Mouse (Mus musculus): Measurements from ENCODE around the gene Shisa2.
A peak's percentile ranks its signal among the peaks of the same experiment; 100 is the strongest.
"Not testable (repeated sequence)": the region's sequence is repeated elsewhere in the genome, so short reads cannot be mapped to it uniquely, and the experiment has no call there.

Shisa2 gene

DNA sequence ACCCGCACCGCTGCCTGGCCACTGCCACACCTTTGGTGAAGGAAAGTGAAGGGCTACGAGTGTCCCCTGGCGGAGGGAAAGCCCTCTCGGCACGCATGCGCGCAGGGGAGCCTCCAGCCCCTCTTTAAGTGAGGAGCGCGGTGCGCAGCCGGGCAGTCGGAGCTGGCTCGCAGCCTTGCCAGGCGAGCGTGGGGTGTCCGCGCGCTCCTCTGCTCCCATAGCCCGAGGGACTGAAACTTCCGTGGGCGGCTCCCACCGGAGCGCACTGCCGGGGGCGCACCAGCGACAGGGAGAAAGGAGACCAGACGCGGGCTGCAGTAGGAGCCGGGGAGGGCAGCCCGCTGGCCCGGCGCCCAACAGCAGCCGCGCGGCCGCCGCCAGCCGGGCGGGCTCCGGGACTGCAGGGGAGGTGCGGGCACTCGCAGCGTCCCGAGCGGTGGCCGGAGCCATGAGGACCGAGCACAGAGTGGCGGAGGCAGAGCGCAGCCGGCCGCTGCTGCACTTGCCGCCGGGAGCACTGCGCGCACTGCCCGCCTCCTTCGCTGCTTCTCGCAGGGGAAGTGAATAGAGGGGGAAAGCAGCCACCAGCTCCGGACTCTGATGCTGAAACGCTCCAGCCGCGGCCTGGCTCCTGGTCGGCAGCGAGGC, at the start of gene Shisa2:
Gene Shisa2, plus strand, starts transcription at position 151 of the 648 bp plus-strand sequence.
- peak; percentile 39 to 50 for DNase-seq (ENCODE audit: low spot score in 2 of 2)

DNA sequence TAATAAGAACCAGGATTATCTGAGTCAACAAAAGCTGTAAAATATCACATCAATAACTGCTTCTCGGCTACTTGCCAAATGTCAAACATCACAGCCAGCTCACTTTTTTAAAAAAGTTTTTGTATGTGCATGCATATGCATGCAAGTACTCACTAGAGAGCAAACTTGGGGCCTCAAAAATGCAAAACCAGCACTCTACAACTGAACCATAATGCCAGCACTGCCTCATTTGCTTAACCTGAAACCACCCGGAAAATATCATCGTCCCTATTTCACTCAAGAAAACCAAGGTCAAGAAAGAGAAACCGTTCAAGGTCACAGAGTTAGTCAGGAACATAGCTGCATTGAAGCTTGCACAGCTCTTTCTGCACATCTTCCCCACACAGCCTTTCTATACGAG, 48.7 kb upstream of the Shisa2 start:
- no peak for DNase-seq (ENCODE audit: low spot score in 2 of 2)

DNA sequence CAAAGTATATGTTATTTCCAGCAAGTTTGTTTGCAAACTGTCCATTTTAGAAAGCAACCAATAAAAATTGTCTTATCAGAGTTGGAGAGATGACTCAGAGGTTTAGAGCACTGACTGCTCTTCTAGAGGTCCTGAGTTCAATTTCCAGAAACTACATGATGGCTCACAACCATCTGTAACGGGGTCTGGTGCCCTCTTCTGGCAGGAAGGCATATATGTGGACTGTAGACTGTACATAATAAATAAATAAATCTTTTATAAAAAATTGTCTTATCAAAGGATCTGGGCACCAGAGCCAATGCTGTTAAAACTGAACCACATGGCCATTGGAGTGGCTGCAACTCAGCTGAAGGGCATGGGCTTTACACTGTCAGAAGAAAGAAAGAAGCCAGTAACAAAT, 34.5 kb upstream of the Shisa2 start:
- no peak for DNase-seq (ENCODE audit: low spot score in 2 of 2)

DNA sequence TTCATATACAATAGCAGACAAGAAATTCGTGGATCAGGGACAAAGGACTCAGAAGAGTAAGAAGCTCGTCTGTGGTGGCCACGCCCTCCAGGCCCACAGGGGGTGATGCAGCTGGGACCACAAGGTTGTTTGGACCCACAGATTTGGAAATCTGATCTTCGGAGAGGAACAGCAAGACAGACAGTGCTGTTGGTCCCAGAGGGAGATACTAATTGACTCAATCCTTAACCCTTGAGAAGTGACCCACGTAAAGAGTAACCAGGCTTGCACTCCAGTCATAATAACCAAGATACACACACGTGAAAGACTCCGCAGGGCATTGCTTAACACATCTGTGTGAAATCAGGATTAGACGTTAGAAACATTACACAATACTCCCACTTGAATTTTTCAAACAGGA, 33.2 kb upstream of the Shisa2 start:
- no peak for DNase-seq (ENCODE audit: low spot score in 2 of 2)

DNA sequence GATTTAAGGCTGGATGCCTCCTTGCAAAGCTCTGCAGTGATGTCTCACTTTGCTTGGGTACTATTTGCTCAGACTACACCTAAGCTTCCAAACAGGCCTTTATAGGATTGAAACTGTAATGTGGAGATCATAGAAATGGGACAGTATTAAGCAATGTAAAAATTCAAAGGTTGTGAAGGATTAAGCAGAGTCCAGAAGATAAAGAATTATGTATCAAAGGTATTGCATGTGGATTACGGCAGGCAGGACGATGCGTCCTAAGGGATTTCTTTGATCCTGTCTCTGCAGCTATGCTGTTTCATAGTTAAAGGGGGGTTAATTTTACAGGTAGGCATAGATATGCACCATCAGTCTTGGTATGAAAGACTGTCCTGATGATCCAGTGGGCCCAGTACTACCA, 32.5 kb upstream of the Shisa2 start:
- no peak for DNase-seq (ENCODE audit: low spot score in 2 of 2)

DNA sequence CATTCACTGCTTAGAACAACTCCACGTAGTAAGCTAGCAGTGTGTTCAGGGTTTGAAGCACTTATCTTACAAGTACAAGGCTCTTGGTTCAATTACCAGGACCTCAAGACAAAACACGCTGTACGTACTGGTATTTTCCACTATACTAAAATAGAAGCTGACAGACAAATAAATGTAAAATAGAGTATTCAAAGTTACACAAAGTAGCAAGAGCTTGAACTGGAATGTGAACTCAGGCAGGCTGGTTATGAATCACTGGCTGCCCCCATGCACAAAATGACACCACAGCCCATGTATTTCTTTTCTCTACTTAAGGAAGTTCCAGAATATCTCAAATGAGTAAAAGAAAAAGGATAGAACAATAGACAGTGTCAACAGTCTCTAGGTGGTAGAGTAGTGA, 30.1 kb upstream of the Shisa2 start:
- DNase-seq (ENCODE audit: low spot score in 2 of 2), result no peak

DNA sequence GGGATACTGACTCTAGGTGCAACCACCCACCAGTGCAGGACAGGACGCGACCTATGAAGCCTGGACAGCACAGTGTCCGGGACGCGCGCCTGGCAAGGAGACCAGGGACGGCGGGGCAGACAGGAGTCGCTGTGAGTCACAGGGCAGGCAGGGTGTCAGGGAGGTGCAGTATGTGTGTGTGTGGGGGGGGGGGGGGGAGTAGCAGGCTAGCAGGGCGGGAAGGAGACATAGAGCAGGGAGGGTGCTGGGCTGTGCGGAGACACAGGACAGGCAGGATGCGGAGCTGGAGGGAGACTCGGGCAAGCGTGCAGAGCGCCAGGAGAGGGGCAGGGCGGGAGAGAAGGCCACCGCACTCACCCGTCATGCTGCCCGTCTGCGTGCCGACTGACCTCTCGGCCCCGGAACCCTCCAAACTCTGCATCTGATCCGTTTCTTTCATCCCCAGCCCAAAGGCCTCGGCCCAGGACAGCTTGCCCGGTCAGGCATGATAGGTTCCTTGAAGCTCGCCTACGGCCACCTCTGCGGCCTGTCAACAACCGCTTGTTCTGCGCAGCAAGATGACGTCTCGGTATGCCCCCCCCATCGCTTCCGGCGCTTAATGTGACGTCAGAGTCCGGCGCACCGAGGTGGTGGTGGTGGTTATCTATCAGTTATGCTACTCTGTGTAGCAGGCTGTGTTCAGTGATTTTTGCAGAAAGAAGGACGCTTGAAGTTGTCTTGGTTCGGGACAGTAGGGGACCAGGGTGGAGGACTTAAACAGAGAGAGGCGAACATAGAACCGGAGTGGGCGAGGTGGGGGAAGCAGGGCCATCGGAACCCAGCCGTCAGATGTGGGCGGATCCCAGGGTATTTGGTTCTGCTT, 27.5 kb upstream of the Shisa2 start, which contains the start of gene Cdadc1:
Gene Cdadc1, minus strand, starts transcription at position 562 of the 862 bp plus-strand sequence.
- DNase-seq (ENCODE audit: low spot score in 2 of 2), result peak; percentile 97 to 99

DNA sequence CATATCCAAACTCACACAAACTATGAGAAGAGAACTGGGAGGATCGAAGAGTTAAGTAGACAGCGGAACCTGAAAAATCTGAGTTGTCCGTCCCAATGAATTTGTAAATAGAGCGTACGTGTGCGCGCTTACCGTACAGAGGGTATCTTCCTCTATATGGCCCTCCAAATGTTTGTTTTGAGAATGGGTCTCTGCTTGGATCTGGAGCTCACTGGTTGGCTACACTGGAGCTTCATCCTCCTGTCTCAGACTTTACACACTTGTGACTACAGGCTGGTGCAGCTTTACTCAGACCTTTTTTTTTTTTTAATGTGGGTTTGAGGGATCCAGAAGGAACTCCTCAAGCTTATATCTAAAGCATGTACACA, 26.9 kb upstream of the Shisa2 start:
- no peak for DNase-seq (ENCODE audit: low spot score in 2 of 2)

DNA sequence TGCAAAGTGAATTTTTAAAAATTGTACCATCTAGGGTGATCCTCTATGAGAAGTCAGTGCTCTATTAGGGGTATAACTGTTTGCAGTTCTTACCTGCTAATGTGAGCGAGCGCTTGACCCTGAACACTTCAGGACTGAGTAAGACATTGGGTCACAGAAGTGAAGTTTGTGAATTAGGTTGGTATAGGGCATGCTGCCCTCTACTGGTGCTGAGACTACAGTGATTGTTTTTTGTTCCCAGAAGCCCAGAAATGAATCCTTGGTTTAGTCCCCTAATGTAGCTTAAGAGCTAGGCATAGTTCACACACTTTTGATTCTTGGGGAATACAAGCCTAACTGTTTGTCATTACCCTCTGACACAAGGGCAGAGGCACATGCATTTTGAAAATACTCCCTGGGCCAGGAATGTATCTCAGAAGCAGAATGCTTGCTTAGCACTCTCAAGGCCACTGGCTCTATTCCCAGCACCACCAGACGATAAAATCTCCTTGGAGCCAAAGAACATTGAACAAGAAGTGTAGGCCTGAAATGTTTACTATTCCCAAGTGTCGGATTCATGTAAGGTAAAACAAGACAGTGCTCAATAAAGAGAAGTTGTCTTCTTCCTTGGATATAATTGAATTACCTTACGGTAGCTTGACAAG, 21.0 kb upstream of the Shisa2 start:
- DNase-seq (ENCODE audit: low spot score in 2 of 2), result no peak

DNA sequence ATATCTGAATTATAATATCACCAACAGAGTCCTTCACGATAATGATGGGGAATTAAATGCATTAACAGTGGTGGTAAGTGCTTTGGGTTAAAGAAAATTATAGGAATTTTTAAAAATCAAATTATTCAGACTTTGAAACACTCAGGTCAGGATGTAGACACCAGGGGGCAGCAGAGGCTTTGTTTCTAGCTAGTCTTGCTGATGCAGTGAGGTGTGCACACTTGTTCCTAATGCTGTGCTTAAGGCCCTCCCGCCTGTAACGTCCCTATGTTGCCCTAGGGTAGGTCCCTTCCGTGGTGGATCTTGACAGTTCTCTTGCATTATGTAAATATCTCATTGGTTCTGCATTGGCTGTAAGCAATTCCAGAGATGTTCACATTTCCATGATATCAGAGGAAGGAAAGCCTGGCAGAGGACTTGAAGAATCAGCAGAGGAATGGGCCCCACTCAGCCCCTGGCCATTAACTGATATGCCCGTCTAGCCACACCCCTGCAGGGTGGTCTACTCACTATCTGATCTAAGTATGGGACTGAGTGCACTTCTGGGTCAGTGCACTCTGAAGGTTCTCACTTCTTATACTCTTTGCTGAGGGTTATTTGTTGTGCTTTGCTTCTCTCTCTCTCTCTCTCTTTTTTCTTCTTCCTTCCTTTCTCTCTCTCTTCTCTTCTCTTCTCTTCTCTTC, 19.3 kb upstream of the Shisa2 start:
- DNase-seq (ENCODE audit: low spot score in 2 of 2), result peak; percentile 55 to 63

DNA sequence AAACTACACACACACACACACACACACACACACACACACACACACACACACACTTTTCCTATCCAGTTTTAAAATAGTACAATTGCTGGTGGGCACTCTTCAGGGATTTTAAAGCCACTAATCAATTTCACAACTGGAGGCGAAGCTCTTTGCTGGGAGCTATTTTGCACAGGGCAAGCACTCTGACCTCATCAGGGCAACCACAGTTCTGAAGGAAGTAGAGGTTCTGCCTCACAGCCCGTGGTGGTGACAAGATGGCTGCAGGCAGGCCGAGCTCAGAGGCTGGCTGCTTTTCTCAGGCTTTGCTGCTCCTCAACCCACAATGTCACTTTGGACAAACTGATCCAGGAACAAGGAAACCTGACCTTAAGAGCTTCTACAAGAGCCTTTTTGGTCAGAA, 18.1 kb upstream of the Shisa2 start:
- no peak for DNase-seq (ENCODE audit: low spot score in 2 of 2)

DNA sequence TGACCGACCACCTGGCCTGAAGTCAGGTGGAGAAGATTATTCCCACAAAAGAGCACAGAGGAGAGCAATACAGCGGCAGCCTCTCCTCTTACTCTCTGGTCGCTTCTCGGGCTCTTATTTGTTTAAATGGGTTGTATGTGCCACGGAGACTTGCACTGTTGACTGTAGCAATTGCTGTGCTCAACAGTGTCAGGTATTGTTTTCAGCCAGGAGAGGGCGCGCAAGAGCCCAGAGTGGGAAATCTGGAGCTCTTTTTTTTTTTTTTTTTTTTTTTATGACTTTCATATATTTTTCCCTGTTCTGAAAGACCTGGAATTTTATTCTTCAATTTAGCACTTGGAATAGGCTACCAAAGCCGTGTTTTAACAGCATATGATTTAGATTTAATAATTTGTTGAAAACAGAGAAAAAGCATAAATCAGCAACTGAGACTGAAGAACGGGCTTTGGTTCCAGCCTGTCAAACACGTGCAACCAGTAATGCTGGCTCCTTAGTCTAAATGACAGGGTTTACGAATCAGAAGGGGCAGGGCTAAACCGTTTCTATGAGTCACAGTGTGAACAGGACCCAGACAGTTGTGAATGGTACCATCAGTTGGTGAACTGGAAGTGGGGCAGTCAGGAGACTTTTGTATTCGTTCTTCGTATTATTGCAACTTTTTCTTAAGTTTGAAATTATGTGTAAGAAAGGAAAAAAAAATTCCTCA, 12.0 kb upstream of the Shisa2 start:
- peak in 1 of 2 experiments; percentile 43 for DNase-seq (ENCODE audit: low spot score in 2 of 2)

DNA sequence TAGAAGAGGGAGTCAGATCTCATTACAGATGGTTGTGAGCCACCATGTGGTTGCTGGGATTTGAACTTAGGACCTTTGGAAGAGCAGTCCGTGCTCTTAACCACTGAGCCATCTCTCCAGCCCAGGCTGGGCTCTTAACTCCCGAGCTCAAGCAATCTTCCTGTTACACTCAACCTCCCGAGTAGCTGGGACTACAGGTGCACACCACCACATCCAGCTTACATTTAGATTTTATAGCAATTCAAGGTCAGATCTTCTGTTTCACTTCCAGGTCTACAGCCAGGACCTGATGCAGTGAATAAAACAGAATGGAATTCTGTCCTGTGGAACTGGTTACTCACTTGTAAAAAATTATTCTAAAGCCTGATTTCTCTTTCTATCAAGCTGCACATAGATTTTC, 11.0 kb upstream of the Shisa2 start:
- DNase-seq (ENCODE audit: low spot score in 2 of 2), result not testable (repeated sequence)

DNA sequence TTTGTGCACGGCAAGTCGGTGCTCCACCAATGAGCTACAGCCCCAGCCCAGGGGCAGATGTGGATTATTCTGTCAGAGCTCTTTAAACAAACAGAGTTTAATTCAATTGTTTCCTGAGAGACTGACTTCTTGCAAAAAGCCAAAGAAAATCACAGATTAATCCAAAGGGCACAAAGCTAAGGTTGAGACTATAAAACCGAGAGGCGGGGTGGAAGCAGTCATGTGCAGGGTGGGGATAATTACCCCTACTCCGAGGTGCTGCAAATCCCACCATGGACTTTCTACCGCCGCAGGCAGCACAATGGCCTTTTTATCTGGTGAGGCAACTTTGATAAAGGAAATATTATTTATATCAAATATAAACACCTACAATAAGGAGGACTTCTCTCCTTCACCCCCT, 8.3 kb upstream of the Shisa2 start:
- DNase-seq (ENCODE audit: low spot score in 2 of 2), result no peak

DNA sequence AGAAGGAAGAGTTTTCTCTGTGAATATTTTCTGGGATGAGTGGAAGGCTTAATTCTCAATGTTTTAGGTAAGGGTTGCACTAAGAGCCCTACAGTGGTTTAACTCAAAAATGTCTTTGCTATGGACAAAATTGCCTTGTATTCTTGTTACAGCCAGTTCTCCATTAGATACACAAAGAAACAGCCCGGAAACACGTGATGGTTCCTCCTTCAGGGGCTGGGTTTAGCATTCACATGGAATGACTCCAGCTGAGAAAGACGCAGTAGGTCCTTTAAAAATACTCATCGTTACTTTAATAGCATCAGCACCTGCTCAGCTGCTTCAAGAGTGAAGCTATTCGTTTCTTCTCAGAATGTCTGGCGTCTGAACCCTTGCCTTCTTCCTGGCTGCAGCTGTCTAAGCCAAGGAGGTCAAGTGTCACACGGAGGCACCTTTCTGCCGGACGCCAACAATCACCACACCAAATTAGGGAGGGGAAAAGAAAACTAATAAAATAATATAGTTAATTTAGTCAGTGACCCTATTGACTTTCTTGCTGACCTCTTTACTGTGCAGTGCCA, 702 bp upstream of the Shisa2 start:
- DNase-seq (ENCODE audit: low spot score in 2 of 2), result no peak

DNA sequence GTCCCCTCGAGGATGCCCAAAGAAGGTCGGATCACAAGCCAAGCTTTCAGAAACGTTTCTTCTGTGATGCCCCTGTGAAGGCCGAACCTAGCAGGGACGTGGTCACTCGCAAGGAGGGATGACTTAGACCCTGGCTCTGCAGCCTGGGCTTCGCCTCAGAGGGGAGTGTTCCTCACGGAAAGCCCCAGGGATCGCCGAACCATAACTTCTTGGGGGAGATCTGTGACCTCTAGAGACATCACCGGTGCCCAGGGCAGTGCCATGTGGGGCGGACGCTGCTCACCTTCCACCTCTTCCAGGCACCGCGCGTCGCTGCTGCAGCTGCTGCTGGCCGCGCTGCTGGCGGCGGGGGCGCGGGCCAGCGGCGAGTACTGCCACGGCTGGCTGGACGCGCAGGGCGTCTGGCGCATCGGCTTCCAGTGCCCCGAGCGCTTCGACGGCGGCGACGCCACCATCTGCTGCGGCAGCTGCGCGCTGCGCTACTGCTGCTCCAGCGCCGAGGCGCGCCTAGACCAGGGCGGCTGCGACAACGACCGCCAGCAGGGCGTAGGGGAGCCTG, 777 bp downstream of the Shisa2 start:
- DNase-seq (ENCODE audit: low spot score in 2 of 2), result no peak

DNA sequence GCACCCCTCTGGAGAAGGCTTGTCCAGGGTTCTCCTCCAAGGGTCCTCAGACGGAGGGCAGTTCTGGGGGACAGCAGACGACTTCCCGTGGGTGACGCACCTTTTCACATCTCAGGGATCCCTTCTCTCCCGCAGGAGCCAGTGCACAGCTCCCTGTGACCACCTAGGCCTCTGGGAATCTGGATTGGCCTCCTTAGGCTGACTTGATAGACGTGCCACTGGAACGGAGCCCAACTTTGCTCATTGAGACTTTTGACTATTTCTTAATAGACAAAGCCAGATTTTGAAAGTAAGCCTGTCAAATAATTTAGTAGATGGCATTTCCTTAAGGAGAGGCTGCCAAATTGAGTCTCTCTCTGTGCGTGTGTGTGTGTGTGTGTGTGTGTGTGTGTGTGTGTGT, 1.6 kb downstream of the Shisa2 start:
- DNase-seq (ENCODE audit: low spot score in 2 of 2), result no peak

DNA sequence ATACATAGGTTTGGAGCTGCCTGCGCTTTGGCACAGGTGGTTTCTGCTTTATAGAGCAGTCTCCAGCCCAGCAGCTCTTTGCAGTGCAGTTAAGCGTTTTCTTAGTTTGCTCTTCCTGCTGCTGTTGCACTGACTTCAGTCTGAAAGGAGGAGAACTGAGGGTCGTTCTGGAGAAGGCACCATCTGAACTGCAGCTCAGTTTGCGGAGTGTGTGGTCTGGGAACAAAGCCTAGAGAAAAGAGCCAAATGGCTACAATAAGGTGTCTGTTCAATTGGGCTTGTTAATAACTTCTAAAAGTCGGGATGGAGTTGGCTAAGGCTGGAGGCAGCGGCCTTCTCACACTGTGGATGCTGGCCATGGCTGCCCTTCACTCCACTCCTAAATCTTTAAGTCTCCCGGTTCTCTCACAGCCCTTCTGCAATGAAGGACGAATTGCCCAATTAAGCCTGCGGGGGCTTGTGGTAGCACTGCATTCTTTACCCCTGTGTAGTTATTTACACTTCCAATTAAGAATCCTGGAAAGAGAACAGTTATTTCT, 2.1 kb downstream of the Shisa2 start:
- DNase-seq (ENCODE audit: low spot score in 2 of 2), result no peak

DNA sequence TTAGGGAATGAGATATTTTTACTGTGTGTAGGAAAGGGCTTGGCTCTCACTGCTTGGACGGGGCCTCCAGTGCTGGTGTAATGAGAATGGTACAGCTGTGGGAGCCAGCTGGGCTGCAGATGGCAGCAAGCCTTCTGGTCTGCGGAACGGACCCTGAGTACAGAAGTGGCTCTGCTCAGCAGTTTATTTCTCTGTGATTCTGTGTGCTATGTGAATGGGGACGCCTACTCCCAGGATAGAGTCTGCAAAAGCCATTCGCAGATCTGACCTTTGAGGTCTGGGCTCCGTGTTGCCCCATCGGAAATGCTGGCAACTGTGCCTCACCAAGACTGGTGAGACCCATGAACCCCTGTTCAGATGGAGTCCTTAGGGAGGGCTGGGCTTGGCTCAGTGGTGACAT, 2.7 kb downstream of the Shisa2 start:
- peak in 1 of 2 experiments; percentile 19 for DNase-seq (ENCODE audit: low spot score in 2 of 2)

DNA sequence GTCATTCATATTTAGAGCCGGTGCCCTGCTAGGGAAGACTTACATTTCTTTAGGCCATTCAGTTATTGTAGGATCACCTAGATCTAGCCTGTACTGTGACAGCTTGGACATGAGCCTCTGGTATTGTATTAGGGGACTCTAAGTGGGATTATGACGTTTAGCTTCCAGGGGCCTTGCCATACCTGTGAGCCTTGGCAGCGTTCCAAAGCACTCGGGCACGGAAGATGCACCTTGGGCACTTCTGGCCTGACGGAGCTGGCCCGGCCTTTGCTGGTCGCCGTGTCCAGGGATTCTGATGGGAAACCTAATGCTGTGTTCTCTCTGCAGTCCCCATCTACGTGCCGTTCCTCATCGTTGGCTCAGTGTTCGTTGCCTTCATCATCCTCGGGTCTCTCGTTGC, 4.2 kb downstream of the Shisa2 start:
- no peak for DNase-seq (ENCODE audit: low spot score in 2 of 2)

DNA sequence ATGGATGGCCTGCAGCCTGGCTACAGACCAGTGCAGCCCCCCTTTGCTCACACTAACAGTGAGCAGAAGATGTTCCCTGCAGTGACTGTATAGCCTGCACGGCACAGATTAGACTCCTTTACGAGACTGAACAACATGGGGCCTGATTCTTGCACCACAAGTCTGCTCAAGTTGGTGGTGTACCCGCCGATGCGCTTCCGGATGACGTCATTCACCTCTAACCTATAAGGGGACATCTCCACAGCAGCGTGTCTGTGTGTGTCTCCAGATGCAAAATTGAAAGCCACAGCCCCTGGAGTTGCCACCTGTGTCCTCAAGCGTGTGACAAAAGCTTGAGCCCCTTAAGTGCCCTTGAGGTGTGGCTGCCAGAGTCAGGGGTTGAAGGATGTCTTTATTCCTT, 5.0 kb downstream of the Shisa2 start:
- no peak for DNase-seq (ENCODE audit: low spot score in 2 of 2)
